Mouse (Mus musculus) spleen, adult 2 months (tissue): ENCODE data around the gene Atg5.

Source experiments
- CTCF ChIP-seq: fragments of 200-500 bp; IDR thresholded peaks from 2 replicates; pipeline ENCODE4 v1.5.1; 2011; ENCODE audit warnings: mild to moderate bottlenecking, inconsistent platforms; ENCODE audit not compliant: insufficient read depth, insufficient read length, insufficient replicate concordance; ENCODE audit errors: extremely low read depth
- POLR2A ChIP-seq: fragments of 200-500 bp; IDR thresholded peaks from 2 replicates; pipeline ENCODE4 v1.6.1; 2011; ENCODE audit warnings: low read depth, low read length, inconsistent platforms

- TF ChIP-seq CTCF (no peak), POLR2A (no peak)
These were observed 104.1 kb downstream of the Atg5 start for GRCm38 (mm10) chr10:44372210-44372609.
